Mouse (Mus musculus) hindbrain, embryonic 10.5 days (tissue): Measurements from ENCODE around the gene Ksr1. TPM values are rescaled to one million over a fixed set of nuclear protein-coding genes. Genes with fewer than 3 reads are reported as not detected.

ENCODE experiments used
- DNase-seq: peaks from one replicate; pipeline ENCODE4 v3.0.0-alpha.2; 2017; ENCODE audit warnings: low spot score
- H3K27ac ChIP-seq: fragments of 300-500 bp; sonication (generic); 2 replicates; pipeline ENCODE4 v1.5.1; 2016; ENCODE audit warnings: mild to moderate bottlenecking, moderate library complexity
- H3K27me3 ChIP-seq: fragments of 300-500 bp; sonication (generic); 2 replicates; pipeline ENCODE4 v1.6.1; 2016; ENCODE audit warnings: mild to moderate bottlenecking; ENCODE audit not compliant: poor library complexity, insufficient read depth, severe bottlenecking
- H3K36me3 ChIP-seq: fragments of 300-500 bp; sonication (generic); 2 replicates; pipeline ENCODE4 v1.6.1; 2016; ENCODE audit warnings: mild to moderate bottlenecking, moderate library complexity
- H3K4me1 ChIP-seq: fragments of 300-500 bp; sonication (generic); replicated peaks from 2 replicates; pipeline ENCODE4 v1.6.1; 2016; ENCODE audit warnings: mild to moderate bottlenecking
- H3K4me3 ChIP-seq: fragments of 300-500 bp; sonication (generic); 2 replicates; pipeline ENCODE4 v1.5.1; 2016; ENCODE audit warnings: mild to moderate bottlenecking, moderate library complexity
- H3K9me3 ChIP-seq: fragments of 300-500 bp; sonication (generic); 2 replicates; pipeline ENCODE4 v1.6.1; 2016; ENCODE audit warnings: mild to moderate bottlenecking, moderate library complexity
- WGBS: fragments of 180-500 bp; shearing (Covaris S2); methylation state at CpG from one replicate; pipeline ENCODE4 v1.1.7; 2016; 5-methylcytosine and 5-hydroxymethylcytosine counted together
- polyA plus RNA-seq: library from polyadenylated mRNA; unstranded; fragments of >200 nt; fragmentation: Nextera tagmentation; extraction: Ambion mirVana; gene quantifications from 2 replicates; pipeline ENCODE4 v1.2.1, GENCODE M21; 2016

Gene Ksr1
- polyA plus RNA-seq, 1 experiment from 2014 or later = 5.2 TPM

DNA sequence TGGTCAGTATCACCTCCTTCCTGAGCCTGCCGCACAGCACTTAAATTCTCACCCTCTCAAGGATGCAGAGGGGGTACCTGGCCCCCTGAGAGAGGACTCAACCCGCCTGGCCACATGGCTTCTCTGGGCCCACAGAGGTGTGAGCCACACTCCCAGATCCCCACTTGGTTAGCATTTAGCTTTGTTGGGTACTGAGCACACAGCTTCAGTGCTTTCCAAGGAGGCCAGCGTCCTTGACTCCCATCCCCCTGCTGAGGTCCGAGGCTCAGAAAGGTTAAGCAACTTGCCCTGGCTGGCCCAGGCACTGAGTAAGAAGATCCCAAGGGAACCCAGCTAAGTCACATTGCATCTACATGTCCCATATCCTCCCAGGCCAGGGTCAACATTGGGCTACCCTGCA is 178.1 kb downstream of the Ksr1 start:
- WGBS = 73% methylated on average over 4 of the region's 4 CpGs
- H3K4me1 ChIP-seq = peaks cover 17% of the 10 kb centered on the region
- H3K36me3 ChIP-seq = no peaks in the 10 kb centered on the region
- H3K27me3 ChIP-seq = no peaks in the 10 kb centered on the region
- no peak overlapping the region for H3K4me3 ChIP-seq
- no peaks in the 10 kb centered on the region for H3K9me3 ChIP-seq
- no peak for DNase-seq
- H3K27ac ChIP-seq = no peak overlapping the region

DNA sequence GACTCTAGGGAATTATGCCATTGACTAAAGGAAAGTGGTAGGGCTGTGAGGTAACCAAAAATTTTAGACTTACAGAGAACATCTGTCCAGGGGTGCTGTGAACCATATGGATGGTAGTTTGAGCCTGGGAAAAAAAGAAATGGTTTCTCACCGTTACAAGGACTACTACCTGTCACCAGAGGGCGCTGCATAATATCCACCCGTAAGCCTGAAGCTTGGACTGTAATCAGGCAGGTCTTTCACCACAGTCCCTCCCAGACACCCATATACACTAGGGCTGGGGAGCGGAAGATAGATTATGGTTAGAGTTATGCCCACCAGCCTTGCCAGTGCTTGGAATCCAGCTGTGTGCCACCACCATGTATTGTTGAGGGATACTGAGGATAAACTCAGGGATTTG is 178.8 kb downstream of the Ksr1 start:
- no peaks in the 10 kb centered on the region for H3K27me3 ChIP-seq
- H3K36me3 ChIP-seq = no peaks in the 10 kb centered on the region
- no peak overlapping the region for H3K4me3 ChIP-seq
- peak; percentile 29 for DNase-seq
- peaks cover 10% of the 10 kb centered on the region for H3K4me1 ChIP-seq
- H3K9me3 ChIP-seq = no peaks in the 10 kb centered on the region
- 31% methylated on average over 4 of the region's 4 CpGs for WGBS
- H3K27ac ChIP-seq = no peak overlapping the region

Other genes with a start within 250 kb of the Ksr1 start
- gene Nos2, start 225.6 kb downstream of the Ksr1 start, polyA plus RNA-seq = 0.71 and 1.1 TPM in 2 replicates
- 4.3 and 5.7 TPM in 2 replicates for gene Lgals9, start 161.5 kb downstream of the Ksr1 start, polyA plus RNA-seq
- 262 and 276 TPM in 2 replicates for gene Wsb1, start 108.3 kb upstream of the Ksr1 start, polyA plus RNA-seq
- gene Gm9964, start 150.5 kb upstream of the Ksr1 start, polyA plus RNA-seq = not detected in 2 replicates
- gene Nf1, start 193.3 kb upstream of the Ksr1 start, polyA plus RNA-seq = 5.5 and 5.9 TPM in 2 replicates